Mouse (Mus musculus) left cerebral cortex, postnatal 25 days (tissue): ENCODE data around the gene Nploc4. TPM values are rescaled to one million over a fixed set of nuclear protein-coding genes. Genes with fewer than 3 reads are reported as not detected.
"Not testable (repeated sequence)": the region's sequence is repeated elsewhere in the genome, so short reads cannot be mapped to it uniquely, and the experiment has no call there.

ENCODE experiments used
- DNase-seq, 2 experiments: peaks; one replicate each; pipeline ENCODE4 v3.0.0; 2022; ENCODE audit warnings: low spot score in 2 of 2, mixed read lengths in 1 of 2
- intact Hi-C: fragments of 180-260 bp; cut with DNase I; formaldehyde crosslinking; loops from one replicate; pipeline ENCODE4 v1.15.1; 2025
- total RNA-seq, 2 experiments: library from RNA; stranded (reverse); gene quantifications; 2 replicates each; pipeline ENCODE4 v1.2.3; 2021

The Nploc4 gene
- total RNA-seq, 2 experiments from 2014 or later: 67.5 to 71.1 TPM

DNA sequence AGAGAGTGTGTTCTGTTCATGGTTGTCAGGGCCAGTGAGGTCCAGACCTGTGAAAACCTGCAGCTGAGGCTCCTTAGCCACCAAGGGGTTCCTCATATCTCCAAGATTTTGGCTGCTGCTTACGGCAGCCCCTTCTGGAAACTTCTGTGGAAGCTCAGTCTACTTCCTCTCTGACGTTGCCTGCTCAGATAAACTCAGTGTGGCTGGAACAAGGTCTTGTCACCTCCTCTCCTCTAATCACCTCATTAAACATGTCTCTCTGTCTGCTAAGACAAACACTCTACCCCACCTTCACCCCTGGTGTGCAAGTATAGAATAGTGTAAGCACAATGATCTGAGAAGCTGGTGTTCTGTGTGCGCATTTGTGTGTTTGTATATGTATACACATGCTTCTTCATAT, 8.0 kb upstream of the Nploc4 start:
- DNase-seq: no peak
- intact Hi-C loops: no loop called here

DNA sequence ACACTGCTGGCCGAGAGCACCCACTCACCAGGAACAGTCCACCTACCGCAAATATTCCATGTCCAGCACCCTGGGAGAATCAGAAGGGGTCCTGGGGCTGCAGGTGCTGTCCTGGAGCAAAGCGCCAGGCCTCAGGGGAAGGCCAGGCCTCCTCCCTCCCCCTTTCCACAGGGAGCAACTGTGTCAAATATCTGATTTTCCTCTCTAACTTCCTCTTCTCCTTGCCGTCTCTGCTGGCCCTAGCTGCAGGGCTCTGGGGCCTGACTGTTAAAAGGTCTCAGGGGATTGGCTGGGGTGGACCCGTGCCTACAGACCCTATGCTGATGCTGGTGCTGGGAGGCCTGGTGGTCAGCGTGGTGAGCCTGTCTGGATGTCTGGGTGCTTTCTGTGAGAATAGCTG, 6.6 kb upstream of the Nploc4 start:
- intact Hi-C loops: no loop called here
- no peak for DNase-seq

DNA sequence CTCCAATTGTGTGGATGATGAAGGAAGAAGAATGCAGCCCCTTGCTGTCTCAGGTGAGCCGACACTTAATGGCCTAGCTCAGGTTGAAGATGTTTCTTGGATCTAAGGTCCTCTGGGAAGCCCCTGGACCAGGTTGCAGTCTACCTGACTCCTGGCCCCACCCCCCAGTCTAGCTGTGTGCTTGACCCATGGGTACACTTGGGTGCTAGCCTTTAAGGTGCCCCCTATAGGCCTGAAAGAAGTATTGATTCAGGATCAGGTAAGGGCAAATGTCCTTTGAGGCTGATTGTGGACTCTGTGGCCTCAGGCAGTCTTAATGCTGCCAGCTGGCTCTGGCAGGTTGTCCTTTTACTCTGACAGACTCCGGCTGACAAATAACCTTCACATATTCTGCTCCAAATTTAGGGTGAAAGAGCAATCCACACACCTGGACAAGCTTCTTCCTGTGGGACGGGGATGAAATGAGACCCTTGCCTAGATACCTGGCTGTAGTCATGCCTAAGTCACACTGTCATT, 5.3 kb upstream of the Nploc4 start:
- intact Hi-C loops: no loop called here
- no peak for DNase-seq

DNA sequence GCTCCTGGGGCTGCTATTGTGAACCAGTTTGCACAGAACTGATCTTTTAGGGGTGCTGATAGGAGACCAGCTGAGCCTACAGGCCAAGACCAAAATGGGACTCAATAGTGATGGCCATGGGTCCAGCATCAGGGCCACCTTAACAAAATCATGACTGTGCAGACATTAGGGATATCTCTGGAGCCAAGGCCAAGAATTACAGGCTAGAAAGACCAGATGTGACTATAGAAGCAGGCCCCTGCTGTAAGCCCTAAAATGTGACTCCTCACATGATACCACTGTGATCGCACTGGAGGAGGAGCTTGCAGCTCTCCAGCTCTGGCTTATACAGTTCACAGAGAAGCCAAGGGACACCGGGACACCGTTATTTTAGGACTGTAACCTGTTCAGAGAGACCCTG, 4.8 kb upstream of the Nploc4 start, which contains the start of gene Tspan10:
TSS of gene Tspan10 (plus strand) at position 301 of the 400 bp plus-strand sequence.
- intact Hi-C loops: no loop called here

DNA sequence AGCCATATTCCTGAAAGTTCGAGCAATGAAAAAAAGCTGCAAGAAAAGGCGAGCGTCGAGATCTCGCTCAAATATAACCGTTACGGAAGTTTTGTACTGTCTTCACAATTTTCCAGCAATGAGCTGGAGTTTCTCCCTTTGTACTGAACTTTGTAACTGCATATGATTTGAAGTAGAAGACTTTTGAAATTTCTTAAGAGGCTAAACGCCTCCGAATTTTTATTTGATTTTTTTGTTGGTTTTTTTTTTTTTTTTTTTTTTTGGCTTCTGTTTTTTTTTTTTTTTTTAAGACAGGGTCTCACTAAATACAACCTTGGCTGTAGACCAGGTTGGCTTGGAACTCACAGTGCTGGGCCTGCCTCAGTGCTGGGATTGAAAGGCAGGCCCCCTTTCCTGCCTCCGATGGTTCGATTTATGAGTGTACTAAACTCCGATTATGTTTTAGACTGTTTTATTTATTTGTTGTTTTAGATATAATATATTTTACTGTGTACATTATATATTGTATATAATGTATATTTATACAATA, 413 bp upstream of the Nploc4 start:
- intact Hi-C loops: loop anchor here (1.0 kb wide), 1 partner anchor 20 kb away; the partner anchor contains the start of genes Ccdc137 and Oxld1
- DNase-seq: no peak

More for the DNA sequence above, 4.8 kb upstream of the Nploc4 start, which contains the start of gene Tspan10:
- no peak for DNase-seq

DNA sequence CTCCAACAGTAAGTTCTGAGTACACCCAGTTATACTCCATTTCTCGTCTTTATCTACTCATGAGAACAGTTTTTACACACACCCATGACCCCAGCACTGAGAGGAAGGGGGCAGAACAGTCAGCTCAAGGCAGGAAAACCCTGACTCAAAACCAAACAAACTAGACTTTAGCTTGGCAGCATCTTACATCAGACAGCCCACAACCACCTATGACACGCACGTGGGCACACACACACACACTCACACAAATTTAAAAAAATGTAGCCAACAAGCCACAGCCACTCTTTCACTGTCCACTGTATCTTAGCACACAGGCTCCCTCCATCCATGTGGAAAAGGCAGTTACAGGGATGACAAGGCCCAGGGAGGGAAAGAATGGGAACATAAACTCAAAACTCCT, 10.8 kb downstream of the Nploc4 start:
- intact Hi-C loops: no loop called here
- DNase-seq: no peak

DNA sequence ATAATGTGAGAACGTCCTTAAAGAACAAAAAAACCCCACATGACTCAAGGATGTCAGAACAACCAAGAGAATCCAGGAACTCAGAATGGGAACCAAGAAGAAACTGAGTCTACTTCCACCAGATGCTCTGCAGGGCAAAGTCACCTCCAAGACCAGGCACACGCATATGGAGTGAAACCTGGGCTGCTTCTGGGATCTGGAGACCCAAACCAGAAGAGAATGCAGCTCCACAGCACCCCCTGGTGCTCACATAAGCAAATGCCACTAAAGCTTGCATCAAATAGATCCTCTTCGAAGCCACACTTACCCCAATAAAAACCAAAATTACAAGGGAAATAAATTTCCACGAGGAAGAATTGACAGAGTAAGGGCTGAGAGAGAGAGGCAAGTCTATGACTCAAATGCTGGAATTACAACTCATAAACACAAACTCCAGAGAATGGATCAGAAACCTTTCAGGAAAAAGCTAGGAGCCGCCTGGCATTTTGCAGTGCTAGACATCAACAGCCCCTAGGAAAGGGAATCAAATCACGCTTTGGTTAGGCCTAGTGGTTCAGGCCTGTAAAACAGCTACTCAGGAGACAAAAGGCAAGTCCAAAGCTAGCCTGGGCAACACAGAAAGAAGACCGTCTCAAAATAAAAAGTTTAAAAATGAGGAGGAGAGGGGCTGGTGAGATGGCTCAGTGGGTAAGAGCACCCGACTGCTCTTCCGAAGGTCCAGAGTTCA, 13.8 kb downstream of the Nploc4 start:
- DNase-seq: peak; percentile 56 to 61
- intact Hi-C loops: no loop called here

DNA sequence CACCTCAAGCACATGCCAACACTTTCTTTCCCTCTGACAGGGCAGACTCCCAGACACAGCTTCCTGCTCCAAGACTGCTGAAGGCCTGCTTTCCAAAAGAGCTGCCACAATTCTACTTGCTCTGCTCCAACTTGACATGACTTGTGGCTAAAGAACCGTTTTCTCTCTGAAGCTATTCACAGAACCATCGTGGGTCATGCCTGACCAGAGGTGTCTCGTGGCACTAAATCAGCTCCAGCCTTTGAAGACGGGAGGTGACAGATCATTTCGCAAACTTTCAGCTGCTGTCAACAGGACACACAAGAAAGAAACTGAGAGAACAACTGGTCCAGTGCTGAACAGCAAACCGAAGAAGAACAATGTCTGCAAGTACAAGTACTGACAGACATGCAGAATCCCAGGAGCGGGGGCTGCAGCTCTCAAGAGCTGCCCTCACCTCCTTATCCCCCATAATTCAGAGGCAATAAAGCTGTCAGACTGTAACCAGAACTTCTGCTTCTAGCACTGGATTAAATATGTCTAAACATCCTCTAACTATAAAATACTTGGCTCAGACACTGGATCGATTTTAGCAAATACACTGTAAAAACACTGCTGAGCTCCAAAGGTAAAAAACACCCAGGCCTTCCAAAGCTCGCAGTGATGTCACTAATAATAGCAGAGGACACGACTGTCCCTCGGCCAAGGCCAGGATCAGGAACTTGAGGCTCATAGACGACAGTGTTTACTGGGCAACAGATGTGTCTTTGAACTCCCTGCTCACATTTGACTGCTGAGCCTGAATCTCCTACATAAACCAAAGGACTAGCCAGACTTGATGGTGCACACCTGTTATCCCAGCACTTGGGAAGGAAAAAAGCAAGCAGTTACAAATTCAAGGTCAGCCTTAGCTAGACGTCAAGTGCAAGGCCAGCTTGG, 14.6 kb downstream of the Nploc4 start:
- intact Hi-C loops: no loop called here
- DNase-seq: no peak

DNA sequence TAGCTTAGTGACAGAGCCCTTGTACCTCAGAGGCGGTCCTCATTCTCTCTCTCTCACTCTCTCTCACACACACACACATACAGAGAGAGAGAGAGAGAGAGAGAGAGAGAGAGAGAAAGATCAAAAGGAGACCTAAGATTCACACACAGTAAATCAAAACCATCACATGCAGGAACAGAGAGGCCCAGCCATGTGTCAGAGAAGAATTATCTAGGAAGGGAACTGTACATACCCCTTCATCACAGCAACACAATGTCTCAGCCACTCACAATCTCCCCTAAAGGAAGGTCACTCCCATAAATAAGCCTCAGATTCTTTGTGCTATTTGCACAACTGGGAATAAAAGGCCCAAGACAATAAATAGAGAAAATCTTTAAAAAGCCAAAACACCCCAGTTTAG, 18.9 kb downstream of the Nploc4 start:
- DNase-seq: no peak
- intact Hi-C loops: no loop called here

DNA sequence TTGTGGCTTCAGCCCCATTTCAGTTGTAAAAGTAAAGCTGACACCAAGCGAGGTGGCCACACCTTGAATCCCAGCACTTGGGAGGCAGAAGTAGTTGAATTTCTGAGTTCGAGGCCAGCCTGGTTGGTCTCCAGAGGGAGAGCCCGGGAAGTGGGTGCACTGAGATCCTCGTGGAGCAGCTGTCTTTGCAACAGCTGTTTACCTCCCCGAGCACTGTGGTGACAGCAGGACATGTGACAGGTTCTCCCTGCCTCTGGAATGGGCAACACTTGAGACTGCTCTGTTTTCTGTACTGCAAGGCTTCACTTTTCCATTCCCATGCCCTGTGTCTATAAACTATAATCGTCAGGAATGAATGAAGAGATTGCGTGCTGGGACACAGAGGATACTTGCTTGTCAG, 19.7 kb downstream of the Nploc4 start:
- no peak for DNase-seq
- intact Hi-C loops: no loop called here

DNA sequence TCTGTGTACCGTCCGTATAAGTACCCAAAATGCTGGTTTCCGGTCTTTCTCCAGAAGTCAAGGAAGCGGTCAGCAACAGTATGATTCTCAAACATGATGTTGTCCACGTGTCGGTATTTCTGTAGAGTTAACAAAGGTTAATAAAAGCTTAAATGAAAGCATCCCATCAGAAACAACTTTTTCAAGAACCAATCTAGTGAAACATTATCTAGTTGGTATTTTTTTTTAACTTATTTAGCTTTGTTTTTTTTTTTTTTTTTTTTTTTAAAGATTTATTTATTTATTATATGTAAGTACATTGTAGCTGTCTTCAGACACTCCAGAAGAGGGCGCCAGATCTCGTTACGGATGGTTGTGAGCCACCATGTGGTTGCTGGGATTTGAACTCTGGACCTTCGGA, 23.9 kb downstream of the Nploc4 start:
- intact Hi-C loops, DNase-seq: not testable (repeated sequence)

DNA sequence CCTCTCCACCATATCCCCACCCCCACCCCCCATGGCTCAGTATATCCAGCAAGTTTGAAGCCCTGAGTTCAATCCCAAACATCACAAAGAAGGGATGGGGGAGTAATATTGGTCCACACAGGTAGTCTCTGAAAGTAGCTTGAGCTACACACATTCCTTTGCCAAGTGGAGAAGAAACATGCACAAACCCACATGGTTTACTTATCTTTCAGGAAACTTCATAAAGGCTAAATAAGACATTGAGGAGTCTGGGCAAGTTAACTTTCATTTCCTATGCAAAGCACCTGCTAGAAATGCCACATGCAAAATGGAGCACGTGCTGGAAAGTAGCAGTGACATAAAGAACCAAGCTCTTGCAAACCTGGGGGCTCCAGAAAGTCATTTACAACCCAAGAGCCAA, 31.1 kb downstream of the Nploc4 start:
- intact Hi-C loops: no loop called here
- DNase-seq: no peak

DNA sequence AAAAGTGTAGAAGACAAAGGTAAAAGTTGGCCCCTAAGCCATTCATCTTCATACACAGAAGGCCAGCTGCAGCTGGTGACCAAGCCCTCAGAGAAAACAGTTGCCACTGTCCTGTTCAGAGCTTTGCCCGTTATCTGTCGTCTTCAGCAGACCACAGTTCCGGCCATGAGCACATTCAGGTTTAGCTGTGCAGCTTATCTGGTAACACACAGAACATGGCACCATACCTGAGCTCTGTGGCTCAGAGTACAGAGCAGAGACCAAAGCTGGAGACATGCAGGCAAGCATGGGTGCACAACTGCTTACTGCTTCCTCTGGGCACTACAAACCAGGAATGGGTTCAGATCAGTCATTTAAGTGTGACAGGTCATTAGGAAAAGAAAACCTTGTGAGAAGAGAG, 31.6 kb downstream of the Nploc4 start:
- intact Hi-C loops: no loop called here
- DNase-seq: no peak

DNA sequence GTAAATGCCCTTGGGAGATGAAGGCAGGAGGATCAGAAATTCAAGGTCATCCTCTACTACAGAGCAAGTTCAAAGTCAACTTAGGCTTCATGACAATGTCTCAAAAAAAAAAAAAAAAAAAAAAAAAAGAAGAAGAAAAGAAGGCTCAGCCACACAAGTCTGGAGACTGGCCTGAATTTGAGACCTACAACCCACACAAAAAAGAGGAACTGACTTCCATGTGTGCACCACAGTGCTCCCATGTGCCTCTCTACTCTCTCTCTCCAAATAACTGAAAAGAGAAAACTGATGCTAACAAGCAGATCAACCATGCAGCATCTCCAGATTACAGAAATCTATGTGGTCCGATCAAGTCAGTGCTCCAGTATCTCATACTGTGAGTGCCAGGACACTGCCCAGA, 32.7 kb downstream of the Nploc4 start:
- DNase-seq: no peak
- intact Hi-C loops: no loop called here

DNA sequence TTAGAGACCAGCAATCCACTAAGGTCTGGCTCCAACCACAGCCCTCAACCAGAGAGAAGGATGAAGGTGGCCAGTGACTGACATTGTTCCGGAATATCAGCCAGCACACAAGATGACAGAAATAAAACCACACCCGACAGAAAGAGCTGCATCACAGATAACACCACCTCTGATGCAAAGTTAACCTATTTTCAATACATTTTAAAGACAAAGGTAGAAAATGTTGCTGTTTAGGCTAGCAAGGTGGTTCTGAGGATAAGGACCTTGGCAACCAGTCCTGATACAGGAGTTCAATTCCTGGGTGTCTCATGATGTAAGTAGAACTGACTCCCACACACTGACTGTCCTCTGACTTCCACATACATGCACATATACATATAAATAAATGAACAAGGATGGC, 38.2 kb downstream of the Nploc4 start:
- no peak for DNase-seq
- intact Hi-C loops: no loop called here

DNA sequence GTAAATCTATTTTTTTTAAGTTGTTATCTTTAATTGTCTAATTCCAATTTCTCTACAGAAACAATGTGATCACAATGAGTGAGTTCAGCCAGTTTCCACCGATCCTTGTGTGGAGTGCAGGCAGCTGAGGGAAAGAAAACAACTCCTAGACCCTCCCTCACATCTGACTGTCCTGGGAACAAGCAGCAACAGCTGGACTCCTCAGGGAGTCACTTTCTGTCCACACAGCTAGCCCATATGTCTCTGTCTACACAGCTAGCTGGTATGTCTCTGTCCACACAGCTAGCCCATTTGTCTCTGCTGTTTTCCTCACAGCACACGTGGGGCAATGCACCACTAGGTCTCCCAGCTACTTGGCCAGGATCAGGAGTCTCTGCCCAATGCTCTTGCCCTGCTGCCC, 39.9 kb downstream of the Nploc4 start:
- intact Hi-C loops: no loop called here

DNA sequence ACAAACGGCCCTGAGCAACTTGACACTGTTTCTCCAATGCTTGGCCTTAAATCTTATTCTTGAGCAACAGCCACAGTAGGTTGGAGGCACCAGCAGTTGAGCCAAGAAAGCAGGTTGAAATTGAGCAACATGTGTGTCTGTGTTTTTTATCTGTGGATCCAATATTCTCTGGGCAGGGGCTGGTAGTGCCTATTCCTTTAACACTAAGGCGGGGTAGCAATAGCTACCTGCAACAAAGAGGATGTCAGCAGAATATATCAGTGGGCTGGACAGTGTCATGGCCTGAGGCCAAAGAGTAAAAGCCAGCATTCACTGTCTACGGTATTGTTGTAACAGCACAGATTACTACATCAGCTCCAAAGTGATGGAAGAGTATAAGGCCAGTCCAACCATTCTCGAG, 41.8 kb downstream of the Nploc4 start:
- DNase-seq: no peak
- intact Hi-C loops: no loop called here

More for the DNA sequence above, 39.9 kb downstream of the Nploc4 start:
- no peak for DNase-seq

DNA sequence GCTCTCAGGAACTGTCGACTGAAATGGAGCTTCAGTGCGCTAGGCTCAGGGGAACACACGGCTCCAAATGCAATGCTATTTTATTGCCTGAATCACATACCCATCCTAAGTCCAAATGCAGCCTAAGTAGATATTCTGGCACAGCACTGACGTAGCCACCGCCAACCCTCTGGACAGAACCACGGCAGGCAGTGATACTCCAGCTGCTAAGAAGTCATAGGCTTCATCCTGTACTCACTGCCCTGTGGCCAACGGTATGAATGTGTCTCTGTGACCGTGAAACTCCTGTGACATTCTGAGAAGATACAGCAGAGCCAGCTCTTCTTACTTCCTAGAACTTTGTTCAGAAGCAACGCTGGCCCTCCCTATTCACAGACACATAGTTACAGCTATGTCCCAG, 48.9 kb downstream of the Nploc4 start:
- DNase-seq: no peak
- intact Hi-C loops: no loop called here

DNA sequence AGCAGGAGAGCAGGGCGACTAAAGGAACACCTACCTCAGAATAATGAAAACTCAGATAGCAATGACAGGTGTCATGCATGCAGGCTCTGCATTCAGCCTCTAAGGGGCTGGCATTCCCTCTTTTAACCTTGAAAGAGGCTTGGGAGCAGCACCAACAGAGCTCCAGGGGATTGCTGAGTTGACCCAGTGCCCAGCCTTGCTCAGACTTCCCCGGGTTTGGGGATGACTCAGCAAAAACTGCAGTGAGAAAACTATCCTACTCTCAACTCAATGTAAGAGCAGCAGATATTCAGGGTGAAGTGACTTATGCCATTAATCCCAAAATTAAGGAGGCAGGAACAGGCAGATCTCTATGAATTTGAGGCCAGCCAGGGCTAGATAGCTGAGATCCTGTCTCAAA, 50.4 kb downstream of the Nploc4 start:
- intact Hi-C loops: no loop called here
- DNase-seq: no peak

DNA sequence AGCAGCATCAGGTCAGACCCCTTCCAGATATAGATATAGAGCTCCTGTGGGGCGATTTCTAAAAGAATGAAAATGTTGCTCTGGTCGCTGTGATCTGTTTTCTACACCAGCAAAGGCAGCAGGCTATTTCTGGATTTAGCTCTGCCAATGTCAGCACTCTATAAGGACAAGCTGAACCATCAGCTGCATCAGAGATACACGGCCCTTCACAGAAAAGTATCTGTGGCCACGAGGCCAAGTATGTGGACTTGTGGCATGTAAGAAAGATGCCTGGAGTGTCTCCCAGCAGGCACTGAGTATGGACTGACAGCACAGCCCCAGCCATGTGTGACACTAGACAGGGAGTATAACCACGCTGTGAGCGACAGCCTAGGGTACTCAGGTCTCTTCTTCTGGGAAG, 50.9 kb downstream of the Nploc4 start:
- intact Hi-C loops: no loop called here
- DNase-seq: peak in 1 of 2 experiments; percentile 25
